Mouse (Mus musculus) kidney, adult 18-20 months (tissue): ENCODE data around the gene Limch1.
A peak's percentile ranks its signal among the peaks of the same experiment; 100 is the strongest.

Experiments used
- DNase-seq: peaks from one replicate; pipeline ENCODE4 v3.0.0; 2021

Gene Limch1

GRCm38 (mm10) chr5:66836892-66837291 lies 91.3 kb downstream of the Limch1 start:
- DNase-seq: no peak

GRCm38 (mm10) chr5:66841971-66842370 lies 96.3 kb downstream of the Limch1 start:
- DNase-seq: no peak

- no peak for DNase-seq
Measured at GRCm38 (mm10) chr5:66842776-66843175, 97.1 kb downstream of the Limch1 start.

- peak; percentile 15 for DNase-seq
Measured at GRCm38 (mm10) chr5:66848136-66848535, 102.5 kb downstream of the Limch1 start.

- DNase-seq: peak; percentile 41
Measured at GRCm38 (mm10) chr5:66849148-66849547, 103.5 kb downstream of the Limch1 start.

GRCm38 (mm10) chr5:66850721-66851251 lies 105.2 kb downstream of the Limch1 start:
- DNase-seq: no peak

GRCm38 (mm10) chr5:66851708-66852107 lies 106.1 kb downstream of the Limch1 start:
- DNase-seq: no peak

- no peak for DNase-seq
Measured at GRCm38 (mm10) chr5:66854263-66854662, 108.6 kb downstream of the Limch1 start.

- DNase-seq: peak; percentile 17
Measured at GRCm38 (mm10) chr5:66855358-66856107, 109.9 kb downstream of the Limch1 start.

- no peak for DNase-seq
Measured at GRCm38 (mm10) chr5:66859506-66859905, 113.9 kb downstream of the Limch1 start.

- peak; percentile 23 for DNase-seq
Measured at GRCm38 (mm10) chr5:66861232-66862035, 115.8 kb downstream of the Limch1 start.

GRCm38 (mm10) chr5:66862151-66862550 lies 116.5 kb downstream of the Limch1 start:
- DNase-seq: no peak

GRCm38 (mm10) chr5:66865229-66865628 lies 119.6 kb downstream of the Limch1 start:
- no peak for DNase-seq

GRCm38 (mm10) chr5:66866019-66866418 lies 120.4 kb downstream of the Limch1 start:
- DNase-seq: peak; percentile 41

- DNase-seq: no peak
Measured at GRCm38 (mm10) chr5:66869545-66869944, 123.9 kb downstream of the Limch1 start.

GRCm38 (mm10) chr5:66871521-66872050 lies 126.0 kb downstream of the Limch1 start:
- DNase-seq: no peak

GRCm38 (mm10) chr5:66872053-66872452 lies 126.4 kb downstream of the Limch1 start:
- DNase-seq: no peak

- DNase-seq: no peak
Measured at GRCm38 (mm10) chr5:66872681-66873080, 127.1 kb downstream of the Limch1 start.

GRCm38 (mm10) chr5:66876018-66876805 lies 130.6 kb downstream of the Limch1 start:
- DNase-seq: no peak

- no peak for DNase-seq
Measured at GRCm38 (mm10) chr5:66877066-66877465, 131.4 kb downstream of the Limch1 start.

GRCm38 (mm10) chr5:66881901-66882341 lies 136.3 kb downstream of the Limch1 start:
- DNase-seq: no peak

GRCm38 (mm10) chr5:66882718-66883117 lies 137.1 kb downstream of the Limch1 start:
- DNase-seq: no peak

- DNase-seq: no peak
Measured at GRCm38 (mm10) chr5:66884505-66884904, 138.9 kb downstream of the Limch1 start.
